Mouse (Mus musculus) hindbrain, embryonic 15.5 days (tissue): ENCODE results near the gene Dedd2. TPM values are rescaled to one million over a fixed set of nuclear protein-coding genes. Genes with fewer than 3 reads are reported as not detected.
"Not testable (repeated sequence)": the region's sequence is repeated elsewhere in the genome, so short reads cannot be mapped to it uniquely, and the experiment has no call there.

Experiments used
- ATAC-seq: fragments of 200-750 bp; cut with Nextera tagmentation; 2 replicates; pipeline ENCODE4 v1.8.0; 2017; ENCODE audit warnings: low read depth, moderate number of reproducible peaks, moderate TSS enrichment; ENCODE audit not compliant: low FRiP score
- H3K27ac ChIP-seq: fragments of 300-500 bp; sonication (generic); replicated peaks from 2 replicates; pipeline ENCODE4 v1.5.1; 2015; ENCODE audit warnings: mild to moderate bottlenecking, inconsistent platforms
- H3K27me3 ChIP-seq: fragments of 300-500 bp; sonication (generic); 2 replicates; pipeline ENCODE4 v1.6.1; 2015; ENCODE audit warnings: control low read depth, inconsistent platforms
- H3K36me3 ChIP-seq: fragments of 300-500 bp; sonication (generic); 2 replicates; pipeline ENCODE4 v1.6.1; 2015; ENCODE audit warnings: control low read depth, inconsistent platforms
- H3K4me1 ChIP-seq: fragments of 300-500 bp; sonication (generic); replicated peaks from 2 replicates; pipeline ENCODE4 v1.6.1; 2015; ENCODE audit warnings: control low read depth, inconsistent platforms
- H3K4me2 ChIP-seq: fragments of 300-500 bp; sonication (generic); 2 replicates; pipeline ENCODE4 v1.6.1; 2015; ENCODE audit warnings: moderate library complexity, mild to moderate bottlenecking, inconsistent platforms
- H3K4me3 ChIP-seq: fragments of 300-500 bp; sonication (generic); 2 replicates; pipeline ENCODE4 v1.5.1; 2015; ENCODE audit warnings: mild to moderate bottlenecking, inconsistent platforms
- H3K9ac ChIP-seq: fragments of 300-500 bp; sonication (generic); 2 replicates; pipeline ENCODE4 v1.6.1; 2015; ENCODE audit warnings: inconsistent platforms
- H3K9me3 ChIP-seq: fragments of 300-500 bp; sonication (generic); 2 replicates; pipeline ENCODE4 v1.6.1; 2016; ENCODE audit warnings: control low read depth, inconsistent platforms
- WGBS: fragments of 180-500 bp; shearing (Covaris S2); methylation state at CpG from one replicate; pipeline ENCODE4 v1.1.7; 2015; 5-methylcytosine and 5-hydroxymethylcytosine counted together
- polyA plus RNA-seq: library from polyadenylated mRNA; unstranded; fragments of >200 nt; fragmentation: Nextera tagmentation; extraction: Ambion mirVana; gene quantifications from 2 replicates; pipeline ENCODE4 v1.2.1, GENCODE M21; 2015

Dedd2 gene
- 16.5 and 17.3 TPM in 2 replicates for polyA plus RNA-seq

DNA sequence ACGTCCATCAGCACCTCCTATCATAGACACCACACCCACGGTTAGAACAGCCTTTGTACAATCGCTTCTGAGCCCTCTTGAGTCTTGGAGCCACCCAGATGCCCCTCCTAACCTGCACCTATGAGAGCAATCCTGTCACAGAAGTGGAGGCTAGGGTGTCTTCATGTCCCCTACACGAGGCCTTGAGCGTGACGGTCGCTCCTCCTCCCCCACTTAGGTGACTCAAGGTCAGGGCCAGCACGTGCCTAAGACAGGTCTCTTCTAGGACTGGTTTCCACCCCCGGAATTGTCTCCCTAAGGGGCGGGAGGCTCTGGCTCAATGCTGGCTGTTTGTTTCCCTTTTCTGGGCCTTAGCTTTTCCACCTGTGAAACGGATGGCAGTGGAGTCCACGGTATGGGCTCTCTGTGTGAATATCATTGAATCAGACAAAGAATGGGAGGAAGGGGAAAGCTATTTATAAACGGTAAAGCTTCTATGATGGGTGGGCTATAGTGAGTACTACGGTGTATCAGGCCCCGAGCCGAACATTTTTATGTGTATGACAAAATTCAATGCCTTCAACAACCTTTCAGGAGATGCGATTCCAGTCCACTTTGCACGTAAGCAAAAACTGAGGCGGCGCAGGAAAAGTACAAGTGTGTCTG is at the start of gene Dedd2:
Gene Dedd2, minus strand, starts transcription at position 159 of the 645 bp plus-strand sequence.
- Histone ChIP-seq H3K4me3 (peak within 1 kb of the TSS; percentile 56), H3K4me2 (peak within 1 kb of the TSS; percentile 97), H3K36me3 (peaks cover 22% of the 10 kb centered on the region), H3K27ac (peak within 1 kb of the TSS; percentile 90), H3K9me3 (no peaks in the 10 kb centered on the region), H3K9ac (peak within 1 kb of the TSS; percentile 77), H3K4me1 (peaks cover 39% of the 10 kb centered on the region), H3K27me3 (no peaks in the 10 kb centered on the region)
- ATAC-seq: peak; percentile 1; the same call in 1 of the 2 replicates
- whole genome bisulfite sequencing: 7% methylated on average over 20 of the region's 20 CpGs

DNA sequence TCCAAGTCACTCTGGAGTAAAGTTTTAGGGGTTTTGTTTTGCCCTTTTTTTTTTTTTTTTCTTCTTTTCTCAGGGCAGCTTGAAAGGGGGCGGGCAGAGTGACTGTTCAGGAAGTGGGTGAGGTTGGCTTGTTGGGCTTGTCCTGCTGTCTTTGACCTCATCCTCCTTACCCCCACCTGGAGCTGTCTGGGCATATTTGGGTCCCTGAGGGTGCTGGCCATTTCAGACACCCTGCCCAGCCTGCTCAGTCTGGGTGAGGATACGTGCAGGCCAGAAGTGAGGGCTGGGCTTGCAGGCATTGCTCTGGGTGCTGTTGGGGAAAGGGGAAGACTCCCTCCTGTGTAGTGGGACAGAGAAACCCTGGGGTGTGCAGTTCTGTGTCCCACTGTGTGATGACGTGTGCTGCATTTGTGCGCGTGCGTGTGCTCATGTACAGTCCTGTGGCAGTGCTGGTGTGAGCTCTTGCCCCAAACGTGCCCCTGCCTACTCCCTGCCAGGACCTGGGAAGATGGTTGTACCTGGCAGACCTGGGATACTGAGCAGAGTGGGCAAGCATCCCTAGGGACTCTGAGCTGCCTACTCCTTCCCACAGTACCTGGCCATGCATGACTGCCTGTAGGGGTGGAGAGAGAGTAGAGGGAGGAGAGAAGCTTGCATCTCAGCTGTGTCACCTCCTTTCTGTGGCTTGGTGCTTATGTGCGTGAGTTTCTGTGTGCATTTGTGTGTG is 49.3 kb upstream of the Dedd2 start:
- H3K27me3 ChIP-seq: no peaks in the 10 kb centered on the region
- H3K27ac ChIP-seq: no peak overlapping the region
- 80% methylated on average over 8 of the region's 8 CpGs for WGBS
- H3K9me3 ChIP-seq: no peaks in the 10 kb centered on the region
- ATAC-seq: no peak
- H3K4me2 ChIP-seq: peak overlapping the region; percentile 74
- peak overlapping the region; percentile 76; the same call in 1 of the 2 replicates for H3K4me3 ChIP-seq
- H3K4me1 ChIP-seq: peaks cover 41% of the 10 kb centered on the region
- H3K36me3 ChIP-seq: peaks cover 24% of the 10 kb centered on the region
- H3K9ac ChIP-seq: peak overlapping the region; percentile 87; the same call in 1 of the 2 replicates

DNA sequence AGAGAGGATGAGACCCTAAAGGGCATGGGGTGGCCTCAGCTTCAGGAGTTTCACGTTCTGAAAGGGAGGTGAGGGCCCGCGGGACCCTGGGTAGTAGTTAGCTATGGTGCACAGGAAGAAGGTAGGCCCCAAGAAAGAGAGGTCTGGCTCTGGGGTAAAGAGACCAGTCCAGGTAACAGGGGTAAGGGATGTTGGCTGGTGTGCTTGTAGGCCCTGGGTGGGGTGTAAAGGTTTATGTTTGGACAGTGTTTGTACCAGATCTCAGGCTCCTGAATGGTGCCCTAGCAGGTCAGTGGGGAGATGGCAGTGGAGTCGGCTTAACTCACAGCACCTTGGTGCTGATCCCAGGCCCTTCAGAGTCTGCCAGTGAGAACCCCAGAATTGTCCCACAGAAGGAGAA is 48.6 kb upstream of the Dedd2 start:
- no peak for ATAC-seq
- H3K4me2 ChIP-seq: peak overlapping the region; percentile 74
- H3K4me1 ChIP-seq: peaks cover 34% of the 10 kb centered on the region
- peaks cover 24% of the 10 kb centered on the region for H3K36me3 ChIP-seq
- no peaks in the 10 kb centered on the region for H3K27me3 ChIP-seq
- H3K9me3 ChIP-seq: no peaks in the 10 kb centered on the region
- H3K4me3 ChIP-seq: peak overlapping the region; percentile 76
- peak overlapping the region; percentile 90 for H3K27ac ChIP-seq
- 50% methylated on average over 4 of the region's 4 CpGs for WGBS
- peak overlapping the region; percentile 87 for H3K9ac ChIP-seq

DNA sequence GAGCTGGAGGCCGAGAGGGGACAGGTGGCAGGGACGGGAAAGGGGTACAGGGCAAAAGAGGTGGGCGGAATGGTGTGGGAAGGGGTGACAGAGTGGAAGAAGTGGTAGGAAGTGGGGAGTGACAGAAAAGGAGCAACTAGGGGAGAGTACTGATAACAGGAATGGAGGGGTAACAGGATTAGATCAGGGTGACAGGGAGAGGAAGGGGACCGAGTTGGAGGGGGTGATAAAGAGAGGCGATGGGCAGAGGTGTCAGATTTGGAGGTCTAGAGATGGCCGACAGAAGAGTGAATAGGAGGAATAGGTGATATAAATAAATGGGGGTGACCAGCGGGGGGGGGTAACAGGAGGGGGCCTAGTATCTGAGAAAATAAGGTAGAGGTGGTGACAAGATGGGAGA is 48.2 kb upstream of the Dedd2 start:
- H3K4me3 ChIP-seq: peak overlapping the region; percentile 76
- peak overlapping the region; percentile 74 for H3K4me2 ChIP-seq
- peak overlapping the region; percentile 90 for H3K27ac ChIP-seq
- peaks cover 24% of the 10 kb centered on the region for H3K36me3 ChIP-seq
- H3K9me3 ChIP-seq: no peaks in the 10 kb centered on the region
- peaks cover 30% of the 10 kb centered on the region for H3K4me1 ChIP-seq
- no peak for ATAC-seq
- WGBS: 7% methylated on average over 7 of the region's 7 CpGs
- no peaks in the 10 kb centered on the region for H3K27me3 ChIP-seq
- H3K9ac ChIP-seq: peak overlapping the region; percentile 87

DNA sequence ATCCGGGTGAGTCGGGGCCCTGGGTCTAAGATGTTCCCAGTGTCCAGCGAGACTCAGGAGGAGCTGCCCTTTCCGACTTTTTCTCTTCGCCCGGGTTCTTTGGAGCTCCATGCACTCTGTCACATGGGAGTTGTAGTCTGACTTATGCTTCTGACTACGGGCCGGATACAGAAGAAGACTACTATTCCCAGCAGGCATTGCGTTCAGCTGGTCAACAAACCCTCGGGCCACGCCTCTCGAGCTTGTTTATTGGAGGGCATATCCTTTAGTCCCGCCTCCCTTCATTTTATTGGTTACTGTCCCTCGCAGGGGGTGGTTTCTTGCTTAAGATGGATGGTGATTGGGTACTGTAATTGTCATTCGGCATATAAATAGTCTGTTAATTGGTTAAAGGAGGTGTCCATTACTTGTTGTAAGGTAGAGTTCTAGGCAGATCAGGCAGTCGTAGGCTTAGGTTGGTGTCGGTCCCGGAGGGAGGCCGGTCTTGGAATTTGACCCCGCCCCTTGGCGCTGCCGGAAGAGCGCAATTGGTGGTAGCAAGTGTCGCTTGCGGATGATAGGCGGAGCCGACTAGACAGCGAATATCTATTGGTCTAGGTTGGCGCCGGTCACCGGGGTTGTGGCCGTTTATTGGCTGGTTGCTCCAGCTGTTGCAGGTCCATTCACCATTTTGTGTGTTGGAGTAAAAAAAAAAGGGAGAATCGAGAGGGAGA is 47.5 kb upstream of the Dedd2 start:
- Histone ChIP-seq H3K36me3 (peaks cover 18% of the 10 kb centered on the region; the same call in 1 of the 2 replicates), H3K4me2 (peak overlapping the region; percentile 74), H3K9ac (peak overlapping the region; percentile 87), H3K9me3 (no peaks in the 10 kb centered on the region), H3K27ac (peak overlapping the region; percentile 96), H3K4me3 (peak overlapping the region; percentile 76), H3K27me3 (no peaks in the 10 kb centered on the region), H3K4me1 (peaks cover 25% of the 10 kb centered on the region)
- WGBS: under 1% methylated on average over 33 of the region's 33 CpGs
- peak; percentile 96 for ATAC-seq

DNA sequence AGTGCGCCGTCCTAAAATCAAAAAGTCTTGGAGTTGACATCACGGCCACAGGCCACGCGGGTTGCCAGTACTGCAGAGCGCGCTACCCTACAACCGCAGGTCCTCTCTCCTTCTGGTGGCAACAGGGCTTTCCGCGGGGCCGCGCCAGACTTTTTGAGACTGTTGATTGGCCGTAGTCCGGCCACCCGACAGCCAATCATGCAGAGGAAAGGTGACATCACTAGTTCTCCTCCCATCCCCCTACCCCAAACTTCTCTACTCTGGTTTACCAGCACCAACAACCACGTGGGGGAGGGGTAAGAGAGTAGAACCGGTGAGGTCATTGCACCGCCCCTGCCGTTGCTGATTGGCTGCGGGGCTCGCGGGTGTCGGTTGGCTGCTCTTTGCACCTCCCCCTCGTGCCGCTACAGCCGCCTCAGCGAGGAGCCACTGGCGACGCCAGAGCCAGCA is 46.9 kb upstream of the Dedd2 start, which contains the start of gene Cic:
Gene Cic, plus strand, starts transcription at position 404 of the 450 bp plus-strand sequence.
- Histone ChIP-seq H3K9me3 (no peaks in the 10 kb centered on the region), H3K4me2 (peak within 1 kb of the TSS; percentile 74), H3K27ac (peak within 1 kb of the TSS; percentile 96), H3K4me3 (peak within 1 kb of the TSS; percentile 76), H3K9ac (peak within 1 kb of the TSS; percentile 87), H3K27me3 (no peaks in the 10 kb centered on the region), H3K36me3 (peaks cover 12% of the 10 kb centered on the region; the same call in 1 of the 2 replicates), H3K4me1 (peaks cover 25% of the 10 kb centered on the region)
- WGBS: under 1% methylated on average over 29 of the region's 29 CpGs
- peak; percentile 89 for ATAC-seq

DNA sequence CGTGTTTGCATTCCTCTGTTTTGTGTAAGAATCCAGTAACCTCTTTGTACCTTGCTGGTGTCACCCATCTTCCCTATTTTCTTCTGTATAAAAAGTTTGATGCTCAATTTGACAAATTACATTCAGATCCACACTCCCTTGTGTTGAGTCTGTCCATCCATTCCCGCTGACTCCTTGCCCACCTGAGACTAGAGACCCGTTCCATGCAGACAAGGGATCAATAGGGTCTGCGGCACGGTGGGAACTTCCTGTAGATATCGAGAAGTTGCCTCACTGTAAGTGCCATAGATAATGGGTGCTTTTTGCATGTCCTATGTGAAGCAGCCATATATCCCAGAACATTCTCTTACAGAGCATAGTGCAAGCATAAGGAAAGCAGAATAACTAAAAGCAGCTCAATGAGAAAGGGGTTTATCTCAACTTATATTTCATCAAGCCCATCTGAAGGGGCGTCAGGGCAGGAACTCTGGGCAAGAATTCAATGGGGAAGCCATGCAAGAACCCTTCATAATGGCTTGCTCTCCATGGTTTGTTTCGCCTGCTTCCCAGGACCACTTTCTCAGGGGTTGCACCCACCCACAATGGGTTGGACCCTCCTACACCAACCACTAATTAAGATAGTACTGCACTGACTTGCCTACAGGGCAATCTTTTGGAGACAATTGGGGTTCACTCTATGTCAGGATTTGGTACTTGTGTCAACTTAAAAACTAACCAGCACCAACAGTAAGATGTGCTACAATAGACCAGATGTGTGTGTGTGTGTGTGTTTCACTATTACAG is 46.0 kb upstream of the Dedd2 start:
- H3K4me1 ChIP-seq: peaks cover 25% of the 10 kb centered on the region
- H3K9me3 ChIP-seq: no peaks in the 10 kb centered on the region
- H3K9ac ChIP-seq: no peak overlapping the region
- WGBS: 89% methylated on average over 8 of the region's 8 CpGs
- H3K4me2 ChIP-seq: peak overlapping the region; percentile 65
- no peak overlapping the region; the same call in 1 of the 2 replicates for H3K4me3 ChIP-seq
- 0 out of 2 replicates have a peak, but pooled peaks cover 4% of the 10 kb centered on the region for H3K36me3 ChIP-seq
- H3K27ac ChIP-seq: no peak overlapping the region
- H3K27me3 ChIP-seq: no peaks in the 10 kb centered on the region
- ATAC-seq: no peak

DNA sequence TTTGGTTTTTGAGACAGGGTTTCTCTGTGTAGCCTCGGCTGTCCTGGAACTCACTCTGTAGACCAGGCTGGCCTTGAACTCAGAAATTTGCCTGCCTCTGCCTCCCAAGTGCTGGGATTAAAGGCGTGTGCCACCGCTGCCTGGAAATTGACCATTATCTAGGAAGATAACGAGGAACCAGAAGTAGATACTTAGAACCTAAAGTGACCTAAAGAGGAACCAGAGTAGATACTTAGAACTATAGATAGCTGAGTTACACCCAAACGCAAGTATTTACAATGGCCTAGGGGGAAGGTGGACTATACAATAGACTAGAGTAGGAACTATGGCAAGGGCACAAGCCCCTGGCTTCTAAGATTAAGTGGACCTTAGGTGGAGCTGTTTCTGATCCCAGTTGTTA is 45.3 kb upstream of the Dedd2 start:
- not testable (repeated sequence) for H3K9me3 ChIP-seq, ATAC-seq, H3K4me3 ChIP-seq, H3K36me3 ChIP-seq, H3K9ac ChIP-seq, H3K4me2 ChIP-seq, H3K27ac ChIP-seq, H3K27me3 ChIP-seq
- 92% methylated on average over 5 of the region's 5 CpGs for WGBS
- peaks cover 25% of the 10 kb centered on the region for H3K4me1 ChIP-seq

DNA sequence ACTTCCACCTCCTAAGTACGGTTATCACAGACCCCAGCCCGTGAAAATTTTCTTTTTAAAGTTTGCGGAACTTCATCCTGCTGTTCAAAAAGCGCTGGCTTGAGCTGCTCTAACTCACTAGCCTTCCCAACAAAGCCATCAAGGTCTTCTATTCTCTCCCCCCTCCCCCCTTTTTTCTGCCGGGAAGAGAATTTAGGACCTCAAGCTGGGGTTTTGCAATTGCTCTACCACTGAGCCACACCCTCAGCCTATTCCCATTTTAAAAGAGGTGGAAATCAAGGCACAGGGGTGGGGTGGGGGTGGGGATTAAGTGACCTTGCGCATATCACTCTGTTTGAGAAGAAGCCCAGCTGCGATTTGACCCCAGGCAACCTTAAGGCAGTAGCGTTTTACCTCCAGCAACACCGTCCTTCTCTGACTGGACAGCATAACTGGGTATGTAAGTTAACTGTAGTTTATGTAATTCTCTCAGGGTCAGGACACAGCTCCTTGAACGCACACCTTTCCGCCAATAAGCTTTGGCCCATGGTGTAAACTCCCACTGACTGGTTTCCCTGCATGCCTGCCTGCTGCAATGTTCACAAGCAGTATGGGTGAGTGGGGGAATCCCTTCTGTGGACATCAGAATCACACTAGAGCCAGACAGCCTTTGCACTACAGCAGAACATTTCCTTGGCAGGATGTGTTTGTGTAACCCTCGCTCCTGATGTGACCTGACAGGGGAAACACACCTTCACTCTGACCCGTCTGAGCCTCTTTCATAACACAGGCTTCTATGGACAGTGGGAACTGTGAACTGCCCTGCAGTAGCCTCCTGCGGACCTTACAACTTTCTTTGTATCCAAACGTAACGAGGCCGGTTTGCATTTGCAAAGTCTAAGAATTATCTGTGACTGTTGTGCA is 43.8 kb upstream of the Dedd2 start:
- Histone ChIP-seq H3K36me3 (no peaks in the 10 kb centered on the region), H3K4me3 (no peak overlapping the region), H3K27me3 (no peaks in the 10 kb centered on the region), H3K4me2 (no peak overlapping the region), H3K27ac (no peak overlapping the region), H3K4me1 (peaks cover 11% of the 10 kb centered on the region), H3K9ac (no peak overlapping the region), H3K9me3 (no peaks in the 10 kb centered on the region)
- 24% methylated on average over 17 of the region's 17 CpGs for WGBS
- no peak for ATAC-seq

DNA sequence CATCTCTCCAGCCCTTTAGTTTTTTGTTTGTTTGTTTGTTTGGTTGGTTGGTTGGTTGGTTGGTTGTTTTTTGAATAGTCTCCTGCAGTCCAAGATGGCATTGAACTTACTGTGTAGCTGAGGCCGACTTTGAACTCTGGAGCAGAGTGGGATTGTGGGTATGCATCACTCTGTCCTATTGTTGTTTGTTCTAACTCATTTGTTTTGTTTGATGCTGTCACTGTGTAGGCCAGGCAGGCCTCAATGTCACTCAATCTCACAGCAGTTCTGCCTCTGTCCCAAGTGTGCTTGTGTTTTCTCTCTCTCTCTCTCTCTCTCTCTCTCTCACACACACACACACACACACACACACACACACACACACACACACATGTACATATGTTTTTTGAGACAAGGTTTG is 41.5 kb upstream of the Dedd2 start:
- H3K4me3 ChIP-seq: no peak overlapping the region
- no peaks in the 10 kb centered on the region for H3K9me3 ChIP-seq
- no peak for ATAC-seq
- no peaks in the 10 kb centered on the region for H3K36me3 ChIP-seq
- no peak overlapping the region for H3K9ac ChIP-seq
- H3K27me3 ChIP-seq: no peaks in the 10 kb centered on the region
- 50% methylated on average over 1 of the region's 1 CpGs for WGBS
- H3K4me1 ChIP-seq: peaks cover 2% of the 10 kb centered on the region
- no peak overlapping the region for H3K27ac ChIP-seq
- H3K4me2 ChIP-seq: no peak overlapping the region
